Mouse (Mus musculus) thymus, adult 2 months (tissue): ENCODE data around the gene Tppp3.

Experiments
- CTCF ChIP-seq: fragments of 200-500 bp; IDR thresholded peaks from 2 replicates; pipeline ENCODE4 v1.5.1; 2012; ENCODE audit warnings: mild to moderate bottlenecking, control low read depth, low read length, moderate library complexity, borderline replicate concordance; ENCODE audit not compliant: control insufficient read depth, poor library complexity, insufficient read depth; ENCODE audit errors: extremely low read depth
- POLR2A ChIP-seq: fragments of 200-500 bp; IDR thresholded peaks from 2 replicates; pipeline ENCODE4 v1.6.1; 2012; ENCODE audit warnings: mild to moderate bottlenecking, low read length, control low read depth, moderate library complexity; ENCODE audit not compliant: control insufficient read depth, poor library complexity, insufficient read depth; ENCODE audit errors: extremely low read depth

DNA sequence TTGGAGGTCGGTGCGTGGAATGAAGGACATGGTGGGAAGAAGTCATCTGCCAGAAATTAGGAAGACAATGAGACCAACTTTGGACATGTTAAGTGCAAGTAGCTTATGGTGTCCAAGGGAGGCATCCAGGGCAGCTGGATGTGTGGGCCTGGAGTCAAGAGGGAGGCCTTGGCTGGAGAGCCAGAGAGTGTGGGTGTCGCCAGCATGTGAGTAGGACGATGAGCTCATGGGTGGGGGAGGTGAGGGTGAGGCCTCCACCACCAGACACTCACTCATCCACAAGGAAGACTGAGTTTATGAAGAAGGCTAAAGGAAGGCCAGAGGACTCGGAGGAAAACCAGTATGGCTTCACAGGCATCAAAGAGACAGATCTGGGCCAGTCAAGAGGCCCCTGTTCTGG, 43.3 kb upstream of the Tppp3 start:
- TF ChIP-seq POLR2A, result no peak
- TF ChIP-seq CTCF, result no peak
